Mouse (Mus musculus): ENCODE measurements around the gene AU041133. TPM values are rescaled to one million over a fixed set of nuclear protein-coding genes. Genes with fewer than 3 reads are reported as not detected.
A peak's percentile ranks its signal among the peaks of the same experiment; 100 is the strongest.

AU041133 gene
- polyA plus RNA-seq, 1 experiment from 2014 or later, result 14.3 TPM

DNA sequence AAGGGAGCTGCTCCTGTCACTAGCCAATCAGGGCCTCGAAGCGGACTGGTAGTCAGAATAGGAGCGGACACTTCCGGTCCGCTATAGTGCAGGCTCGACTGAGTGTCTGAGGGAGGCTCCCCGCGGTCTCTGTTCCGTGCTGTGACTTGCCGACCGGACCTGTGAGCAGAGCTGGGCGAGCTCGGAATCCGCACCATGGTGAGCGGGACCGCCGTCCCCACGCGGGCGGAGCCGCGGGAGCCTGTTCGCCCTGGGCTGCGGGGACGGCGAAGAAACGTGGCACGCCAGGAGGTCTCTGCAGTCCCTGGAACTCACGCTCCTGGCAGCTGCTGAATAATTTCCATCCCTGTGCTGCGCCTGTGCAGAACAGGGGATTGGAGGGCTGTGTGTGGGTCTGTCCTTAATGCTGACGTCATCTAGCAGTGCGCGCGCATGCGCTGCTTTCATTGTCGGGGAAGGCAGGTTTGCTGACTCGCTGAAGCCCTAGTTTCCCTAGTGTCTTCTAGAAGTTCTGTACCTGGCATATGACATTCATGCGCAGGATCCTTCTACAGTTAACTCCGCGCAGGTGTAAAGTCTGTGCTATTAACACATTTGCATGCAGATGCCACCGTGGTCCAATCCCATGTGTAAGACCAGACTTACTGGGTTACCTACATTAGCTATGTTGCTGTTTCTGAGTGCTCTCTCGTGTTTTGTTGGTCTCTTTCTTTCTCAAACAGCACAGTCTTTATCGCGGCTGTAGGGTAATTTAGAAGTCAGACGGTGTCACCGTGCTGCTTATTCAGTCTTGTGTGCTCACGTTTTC, 50.6 kb downstream of the AU041133 start:
- Histone ChIP-seq H3K4me3 (ENCODE audit: low read depth, low read length) (peak overlapping the region; percentile 73), H3K9me3 (ENCODE audit: control insufficient read depth, low read length) (no peaks in the 10 kb centered on the region), H3K4me2 (ENCODE audit: low read depth, low read length) (peak overlapping the region; percentile 75), H3K9ac (replicated peaks; ENCODE audit: low read depth, low read length) (peak overlapping the region; percentile 82), H3K36me3 (ENCODE audit: control insufficient read depth, insufficient read depth, low read length) (no peaks in the 10 kb centered on the region), H3K4me1 (ENCODE audit: control insufficient read depth, insufficient read depth, low read length) (peaks cover 3% of the 10 kb centered on the region), H3K27ac (ENCODE audit: low read depth, low read length) (peak overlapping the region; percentile 97), H3K27me3 (ENCODE audit: control insufficient read depth, insufficient read depth, low read length) (no peaks in the 10 kb centered on the region)
- ATAC-seq (ENCODE audit: low read depth), result peak; percentile 100
- WGBS, result 5% methylated on average over 47 of the region's 47 CpGs

Other genes with a start within 250 kb of the AU041133 start
- gene Zfp781, start 197.5 kb upstream of the AU041133 start, polyA plus RNA-seq (2014; fragmentation: Nextera tagmentation; extraction: Ambion mirVana), result 8.8 and 10.3 TPM in 2 replicates
- 14.3 and 16.1 TPM in 2 replicates for gene Zfp873, start 79.9 kb upstream of the AU041133 start, polyA plus RNA-seq (2014; fragmentation: Nextera tagmentation; extraction: Ambion mirVana)
- gene BC024063, start 44.7 kb upstream of the AU041133 start, polyA plus RNA-seq (2014; fragmentation: Nextera tagmentation; extraction: Ambion mirVana), result 9.5 and 11.0 TPM in 2 replicates
- 32.7 and 35.8 TPM in 2 replicates for gene Zfp938, start 113.3 kb downstream of the AU041133 start, polyA plus RNA-seq (2014; fragmentation: Nextera tagmentation; extraction: Ambion mirVana)
- not detected in 2 replicates for gene 4932415D10Rik, start 188.6 kb downstream of the AU041133 start, polyA plus RNA-seq (2014; fragmentation: Nextera tagmentation; extraction: Ambion mirVana)
- 16.9 and 20.3 TPM in 2 replicates for gene Gm4924, start 226.2 kb downstream of the AU041133 start, polyA plus RNA-seq (2014; fragmentation: Nextera tagmentation; extraction: Ambion mirVana)